Mouse (Mus musculus) layer of hippocampus, adult 9-10 months (tissue): Measurements from ENCODE around the gene Sprr2b.
"Not testable (repeated sequence)": the region's sequence is repeated elsewhere in the genome, so short reads cannot be mapped to it uniquely, and the experiment has no call there.

Experiments
- DNase-seq: peaks from one replicate; pipeline ENCODE4 v3.0.0; 2022; ENCODE audit warnings: low spot score

The Sprr2b gene

DNA sequence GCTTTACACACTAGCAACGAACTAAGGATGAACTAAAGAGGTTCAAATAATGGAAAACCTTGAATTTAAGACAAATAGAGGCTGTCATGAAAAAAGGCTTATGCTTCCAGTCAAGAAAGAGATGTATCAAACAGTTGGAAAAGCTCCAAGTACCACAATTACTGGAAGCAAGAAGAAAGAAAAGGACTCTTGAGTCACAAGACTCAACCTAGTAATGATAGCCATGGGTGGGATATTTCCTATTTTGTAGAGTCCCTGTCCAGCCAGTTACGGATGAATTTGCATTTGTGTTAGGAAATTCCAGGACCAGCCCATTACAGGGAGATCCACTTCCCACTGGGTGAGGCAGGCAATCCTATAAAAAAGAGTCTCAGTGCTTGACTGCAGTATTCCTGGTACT is at the start of gene Sprr2b:
Gene Sprr2b (plus strand): TSS at position 301 of the 400 bp plus-strand sequence.
- no peak for DNase-seq

DNA sequence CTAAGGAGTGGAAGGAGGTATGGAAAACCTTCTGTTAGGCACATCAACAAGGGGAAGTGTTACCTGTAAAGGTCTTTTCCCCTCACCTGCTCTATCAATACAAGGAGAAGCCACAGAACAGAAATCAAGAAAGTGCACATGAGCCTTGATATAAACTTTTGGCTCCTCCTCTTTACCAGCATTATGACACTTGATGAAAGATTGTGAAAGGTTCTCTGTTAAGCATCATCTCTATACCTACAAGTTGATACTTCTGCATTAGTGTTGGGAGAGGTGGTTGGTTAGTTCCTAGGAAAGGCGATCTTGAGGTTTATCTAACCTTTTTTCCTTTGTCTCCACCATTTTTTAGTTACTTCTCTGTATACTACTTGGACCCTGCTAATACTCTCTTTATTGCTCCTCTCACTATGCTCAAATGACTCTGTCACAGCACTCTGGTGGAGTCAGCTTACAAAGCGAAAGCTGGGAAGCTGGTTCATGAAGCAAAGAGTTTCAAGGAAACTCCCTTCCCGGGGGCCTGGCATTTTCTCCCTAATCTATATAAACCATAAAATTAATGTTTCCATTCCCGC is 44.9 kb upstream of the Sprr2b start:
- DNase-seq = not testable (repeated sequence)

DNA sequence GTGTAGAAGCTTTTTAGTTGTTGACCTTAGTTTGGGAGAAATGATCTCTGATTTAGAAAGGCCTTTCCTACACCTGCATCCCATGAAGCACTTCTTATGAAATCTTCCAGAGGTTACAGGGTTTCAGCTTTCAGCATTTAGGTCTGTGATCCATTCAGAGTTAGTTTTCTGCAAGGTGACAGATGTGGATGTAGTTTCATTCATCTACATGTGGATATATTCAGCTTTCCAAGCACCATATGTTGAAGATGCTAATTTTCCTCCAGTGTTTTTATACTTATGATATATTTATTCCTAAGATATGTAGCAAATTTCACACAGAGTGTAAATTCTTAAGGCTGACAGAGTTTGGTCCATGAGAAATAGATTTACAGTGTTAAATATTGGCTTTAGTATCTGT is 42.9 kb upstream of the Sprr2b start:
- not testable (repeated sequence) for DNase-seq

DNA sequence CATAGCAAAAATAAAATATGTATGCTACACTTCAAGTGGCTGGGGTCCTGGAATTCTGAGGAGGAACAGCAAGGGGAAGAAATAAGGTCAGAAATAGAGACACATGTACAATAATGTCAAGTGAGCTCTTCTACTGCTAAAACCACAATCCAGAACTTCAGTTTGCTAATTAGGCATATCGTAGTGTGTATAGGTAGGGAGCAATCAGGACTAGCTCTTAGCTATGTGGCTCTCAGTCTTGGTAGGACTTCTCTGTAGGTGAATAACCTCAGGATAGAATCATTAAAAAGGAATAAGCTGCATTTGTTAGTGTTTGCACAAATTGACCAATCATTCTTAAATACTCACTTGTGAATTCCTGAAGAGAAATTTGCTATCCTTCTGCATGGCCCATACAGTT is 42.4 kb upstream of the Sprr2b start:
- not testable (repeated sequence) for DNase-seq

DNA sequence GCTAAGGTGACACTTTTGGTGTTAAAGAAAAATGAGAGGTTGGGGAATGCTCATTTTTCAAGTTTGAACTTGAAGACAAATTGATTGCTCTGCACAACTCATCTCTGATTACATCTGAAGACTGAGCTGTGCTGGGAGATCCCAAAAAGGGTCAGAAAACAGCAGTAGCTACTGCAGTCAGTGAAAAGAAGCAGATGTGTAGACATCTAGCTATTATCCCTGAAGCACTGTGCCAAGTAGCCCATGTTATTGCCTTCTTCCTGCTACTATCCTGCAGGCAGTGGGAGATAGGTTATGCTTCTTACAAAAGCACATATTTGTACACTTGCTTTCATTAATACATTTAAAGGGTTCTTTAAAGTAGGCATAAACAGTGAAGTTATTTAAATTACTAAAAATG is 36.8 kb upstream of the Sprr2b start:
- not testable (repeated sequence) for DNase-seq

DNA sequence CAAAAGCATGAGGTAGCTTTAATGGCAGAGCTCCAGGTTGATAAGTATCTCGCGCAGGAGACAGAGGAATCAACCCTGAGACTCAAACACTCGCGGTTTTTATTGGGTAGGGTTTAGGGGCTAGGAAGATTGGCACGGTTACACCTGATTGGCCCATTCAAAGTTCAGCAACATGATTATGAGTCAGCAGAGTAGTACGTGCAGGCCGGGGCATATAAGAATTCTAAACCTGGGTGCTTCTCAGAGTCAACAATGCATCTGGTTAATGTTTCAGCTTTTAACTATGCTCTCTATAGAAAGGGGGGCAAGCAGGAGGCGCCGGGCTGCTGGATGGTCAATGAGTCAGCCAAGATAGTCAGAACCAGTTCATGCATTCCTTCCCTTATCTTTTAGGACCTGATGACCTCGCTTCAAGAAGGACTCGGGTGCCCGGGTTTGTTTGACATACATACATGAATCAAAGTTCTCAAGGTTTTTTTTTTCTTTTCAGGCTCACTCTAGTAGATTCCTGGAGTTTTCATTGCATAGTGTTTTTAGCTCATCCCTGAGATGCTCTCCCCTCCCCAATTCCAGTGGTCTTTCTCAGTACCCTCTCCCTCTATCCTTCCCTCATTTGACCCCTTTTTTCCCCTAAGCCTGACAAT is 35.3 kb upstream of the Sprr2b start:
- DNase-seq = not testable (repeated sequence)

DNA sequence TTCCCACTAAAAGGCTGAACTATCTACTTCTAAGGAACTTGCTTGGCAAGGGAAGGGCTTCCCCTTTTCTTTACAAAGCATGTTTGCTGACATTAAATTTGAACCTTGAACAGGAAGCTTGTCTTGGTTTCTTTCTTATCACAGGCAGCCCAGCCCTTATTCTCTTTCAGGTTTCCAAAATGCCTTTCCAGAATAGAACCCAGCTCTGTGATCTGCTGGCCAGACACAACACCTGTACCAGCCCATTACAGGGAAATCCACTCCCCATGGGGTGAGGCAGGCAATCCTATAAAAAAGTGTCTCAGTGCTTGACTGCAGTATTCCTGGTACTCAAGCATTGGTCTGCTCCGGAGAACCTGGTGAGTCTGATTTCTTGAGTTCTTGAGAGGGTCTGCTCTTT is 31.3 kb upstream of the Sprr2b start, which contains the start of gene Sprr2a3:
Gene Sprr2a3 (plus strand): TSS at position 317 of the 400 bp plus-strand sequence.
- not testable (repeated sequence) for DNase-seq

DNA sequence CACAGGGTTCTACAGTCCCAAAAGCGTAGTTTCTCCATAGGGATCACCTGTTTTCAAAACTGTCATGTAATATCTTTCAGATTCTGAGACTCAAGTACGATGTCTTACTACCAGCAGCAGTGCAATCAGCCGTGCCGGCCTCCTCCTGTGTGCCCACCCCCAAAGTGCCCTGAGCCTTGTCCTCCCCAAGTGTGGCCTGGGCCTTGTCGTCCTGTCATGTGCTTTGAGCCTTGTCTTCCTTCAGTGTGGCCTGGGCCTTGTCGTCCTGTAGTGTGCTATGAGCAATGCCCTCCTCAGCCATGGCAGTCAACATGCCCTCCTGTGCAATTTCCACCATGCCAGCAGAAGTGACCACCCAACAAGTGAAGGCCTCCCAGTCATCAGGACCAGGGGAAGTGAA is 27.9 kb upstream of the Sprr2b start:
- DNase-seq = not testable (repeated sequence)

DNA sequence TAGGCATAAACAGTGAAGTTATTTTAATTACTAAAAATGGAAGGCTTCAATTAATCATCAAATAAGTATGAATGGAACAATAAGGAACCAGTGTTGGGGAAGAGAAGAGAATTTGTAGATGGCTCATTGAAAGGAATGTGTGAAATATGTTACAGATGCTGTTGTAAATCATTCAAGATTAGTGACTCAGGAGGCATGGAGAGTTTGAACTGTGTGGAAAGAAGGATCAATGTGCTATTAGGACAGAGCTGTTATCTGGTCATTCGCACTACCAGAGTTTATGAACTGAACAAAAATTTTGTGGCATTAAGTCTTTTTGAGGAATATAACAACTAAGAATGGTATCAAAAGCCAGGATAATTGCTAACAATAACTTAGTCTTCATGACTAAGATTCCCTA is 9.0 kb upstream of the Sprr2b start:
- no peak for DNase-seq

DNA sequence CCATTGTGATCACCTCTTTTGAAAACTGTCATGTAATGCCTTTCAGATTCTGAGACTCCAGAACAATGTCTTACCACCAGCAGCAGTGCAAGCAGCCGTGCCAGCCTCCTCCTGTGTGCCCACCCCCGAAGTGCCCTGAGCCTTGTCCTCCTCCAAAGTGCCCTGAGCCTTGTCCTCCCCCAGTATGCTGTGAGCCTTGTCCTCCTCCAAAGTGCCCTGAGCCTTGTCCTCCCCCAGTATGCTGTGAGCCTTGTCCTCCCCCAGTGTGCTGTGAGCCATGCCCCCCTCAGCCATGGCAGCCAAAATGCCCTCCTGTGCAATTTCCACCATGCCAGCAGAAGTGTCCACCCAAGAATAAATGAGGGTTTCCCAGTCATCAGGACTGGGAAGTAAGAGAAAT is 964 bp downstream of the Sprr2b start:
- DNase-seq = no peak

DNA sequence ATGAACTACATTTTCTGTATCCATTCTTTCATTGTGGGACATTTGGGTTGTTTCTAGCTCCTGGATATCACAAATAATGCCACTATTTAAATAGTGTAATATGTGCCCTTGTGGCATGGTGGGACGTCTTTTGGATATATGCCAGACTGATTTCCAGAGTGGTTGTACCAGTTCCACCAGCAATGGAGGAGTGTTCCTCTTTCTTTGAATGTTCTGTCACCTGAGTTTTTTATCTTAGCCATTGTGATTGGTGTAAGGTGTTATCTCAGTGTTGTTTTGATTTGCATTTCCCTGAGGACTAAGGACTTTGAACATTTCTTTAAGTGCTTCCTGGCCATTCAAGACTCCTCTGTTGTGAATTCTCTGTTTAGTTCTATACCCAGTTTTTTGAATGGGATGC is 19.9 kb downstream of the Sprr2b start:
- no peak for DNase-seq

DNA sequence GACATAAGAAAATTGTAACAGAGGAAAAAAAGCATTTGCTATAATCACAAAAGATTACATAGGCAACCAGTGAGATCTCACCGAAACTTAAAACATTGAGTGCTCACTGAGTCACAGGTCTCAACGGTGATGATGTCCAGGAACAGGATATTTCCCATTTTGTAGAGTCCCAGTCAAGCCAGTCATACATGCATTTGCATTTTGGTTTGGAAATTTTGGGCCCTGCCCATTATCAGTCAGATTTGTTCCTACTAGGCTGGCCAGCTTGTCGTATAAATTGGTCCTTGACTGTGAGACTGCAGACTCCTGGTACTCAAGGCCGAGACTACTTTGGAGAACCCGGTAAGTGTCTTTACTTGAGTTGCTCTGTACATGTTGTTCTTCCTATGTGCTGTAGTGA is 22.4 kb downstream of the Sprr2b start, which contains the start of gene Sprr2d:
Gene Sprr2d (plus strand): TSS at position 301 of the 400 bp plus-strand sequence.
- DNase-seq = no peak

DNA sequence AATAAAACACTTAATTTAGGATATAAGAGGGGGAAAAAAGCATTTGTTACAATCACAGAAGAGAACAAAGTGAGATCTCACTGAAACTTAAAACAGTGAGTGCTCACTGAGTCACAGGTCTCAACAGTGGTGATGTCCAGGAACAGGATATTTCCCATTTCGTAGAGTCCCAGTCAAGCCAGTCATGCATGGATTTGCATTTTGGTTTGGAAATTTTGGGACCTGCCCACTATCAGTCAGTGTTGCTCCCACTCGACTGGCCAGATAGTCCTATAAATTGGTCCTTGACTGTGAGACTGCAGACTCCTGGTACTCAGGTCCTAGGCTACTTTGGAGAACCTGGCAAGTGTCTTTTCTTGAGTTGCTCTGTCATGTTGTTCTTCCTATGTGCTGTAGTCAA is 35.4 kb downstream of the Sprr2b start, which contains the start of gene Sprr2e:
Gene Sprr2e (plus strand): TSS at position 301 of the 400 bp plus-strand sequence.
- DNase-seq = no peak

DNA sequence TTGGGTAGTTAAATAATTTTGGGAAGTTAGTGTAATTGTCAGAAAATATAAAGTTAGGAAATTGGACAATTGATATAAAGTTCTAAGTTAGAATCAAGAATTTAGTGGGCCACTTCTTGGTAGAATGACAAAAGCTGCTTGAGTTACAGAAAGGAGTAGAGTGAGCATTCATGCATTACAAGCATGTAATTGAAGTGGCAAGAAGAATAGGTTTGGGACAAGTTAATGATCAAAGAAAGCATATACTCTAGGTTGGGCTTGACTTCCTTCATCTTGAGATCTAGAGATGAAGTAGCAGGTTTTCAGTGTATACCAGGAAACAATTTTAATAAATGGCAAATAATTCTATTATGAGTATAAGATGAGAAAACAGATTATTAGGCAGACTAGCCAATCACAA is 45.2 kb downstream of the Sprr2b start:
- no peak for DNase-seq

DNA sequence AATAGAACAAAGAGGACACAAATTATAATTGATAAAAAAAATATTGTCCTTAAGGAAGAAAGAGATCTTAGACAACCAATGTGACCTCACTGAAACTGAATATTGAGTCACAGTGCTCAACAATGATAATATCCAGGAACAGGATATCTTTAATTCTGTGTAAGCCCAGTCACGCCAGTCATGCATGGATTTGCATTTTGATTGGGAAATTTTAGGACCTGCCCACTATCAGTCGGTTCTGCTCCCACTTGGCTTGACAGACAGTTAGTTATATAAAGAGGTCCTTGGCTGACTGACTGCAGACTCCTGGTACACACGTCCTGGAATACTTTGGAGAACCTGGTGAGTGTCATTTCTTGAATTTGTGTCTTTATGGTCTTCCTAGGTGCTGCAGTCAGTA is 48.5 kb downstream of the Sprr2b start, which contains the start of gene Sprr2f:
Gene Sprr2f (plus strand): TSS at position 301 of the 400 bp plus-strand sequence.
- no peak for DNase-seq
